Mouse (Mus musculus) liver, embryonic 14.5 days (tissue): ENCODE results near the gene Gapt.

ENCODE experiments used
- CTCF ChIP-seq: IDR thresholded peaks from 2 replicates; pipeline ENCODE4 v1.5.1; 2016; ENCODE audit warnings: antibody characterized with exemption, low read depth, control low read depth
- EP300 ChIP-seq: IDR thresholded peaks from 2 replicates; pipeline ENCODE4 v1.6.1; 2016; ENCODE audit warnings: antibody characterized with exemption, low read depth

- TF ChIP-seq CTCF: no peak
- no peak for TF ChIP-seq EP300
Measured at GRCm38 (mm10) chr13:110384514-110384913, 27.5 kb upstream of the Gapt start.
